Mouse (Mus musculus): ENCODE data around the gene Pou3f1.

Gene Pou3f1

GRCm38 (mm10) chr4:124656518-124656853 is at the start of gene Pou3f1:
Pou3f1 (plus strand) TSS chr4:124656807.
- DNase-seq (ENCODE audit: low read depth): no peak

- DNase-seq (ENCODE audit: low read depth): no peak
These were observed 49.4 kb upstream of the Pou3f1 start for GRCm38 (mm10) chr4:124607166-124607565.

GRCm38 (mm10) chr4:124610066-124610465 is 46.5 kb upstream of the Pou3f1 start:
- DNase-seq (ENCODE audit: low read depth): no peak

- no peak for DNase-seq (ENCODE audit: low read depth)
These were observed 45.9 kb upstream of the Pou3f1 start, which contains the start of gene 3100002H09Rik for GRCm38 (mm10) chr4:124610703-124611102. 3100002H09Rik (minus strand) TSS chr4:124610803.

- no peak for DNase-seq (ENCODE audit: low read depth)
These were observed 44.8 kb upstream of the Pou3f1 start for GRCm38 (mm10) chr4:124611768-124612167.

- DNase-seq (ENCODE audit: low read depth): no peak
These were observed 42.4 kb upstream of the Pou3f1 start for GRCm38 (mm10) chr4:124614189-124614588.

- DNase-seq (ENCODE audit: low read depth): no peak
These were observed 41.1 kb upstream of the Pou3f1 start for GRCm38 (mm10) chr4:124615406-124615960.

GRCm38 (mm10) chr4:124615986-124616385 is 40.6 kb upstream of the Pou3f1 start:
- DNase-seq (ENCODE audit: low read depth): no peak

- no peak for DNase-seq (ENCODE audit: low read depth)
These were observed 40.0 kb upstream of the Pou3f1 start for GRCm38 (mm10) chr4:124616636-124617035.

- DNase-seq (ENCODE audit: low read depth): no peak
These were observed 38.0 kb upstream of the Pou3f1 start for GRCm38 (mm10) chr4:124618599-124618998.

GRCm38 (mm10) chr4:124621406-124621805 is 35.2 kb upstream of the Pou3f1 start:
- no peak for DNase-seq (ENCODE audit: low read depth)

- no peak for DNase-seq (ENCODE audit: low read depth)
These were observed 34.0 kb upstream of the Pou3f1 start for GRCm38 (mm10) chr4:124622566-124622965.

GRCm38 (mm10) chr4:124624111-124624581 is 32.5 kb upstream of the Pou3f1 start:
- DNase-seq (ENCODE audit: low read depth): no peak

GRCm38 (mm10) chr4:124626836-124627235 is 29.8 kb upstream of the Pou3f1 start:
- no peak for DNase-seq (ENCODE audit: low read depth)

GRCm38 (mm10) chr4:124631456-124631855 is 25.2 kb upstream of the Pou3f1 start:
- DNase-seq (ENCODE audit: low read depth): no peak

- DNase-seq (ENCODE audit: low read depth): no peak
These were observed 23.8 kb upstream of the Pou3f1 start for GRCm38 (mm10) chr4:124632856-124633255.

- peak; percentile 13 for DNase-seq (ENCODE audit: low read depth)
These were observed 23.3 kb upstream of the Pou3f1 start for GRCm38 (mm10) chr4:124633281-124633680.

GRCm38 (mm10) chr4:124639715-124640114 is 16.9 kb upstream of the Pou3f1 start:
- no peak for DNase-seq (ENCODE audit: low read depth)

GRCm38 (mm10) chr4:124643859-124644258 is 12.7 kb upstream of the Pou3f1 start:
- DNase-seq (ENCODE audit: low read depth): no peak

- peak; percentile 46 for DNase-seq (ENCODE audit: low read depth)
These were observed 11.6 kb upstream of the Pou3f1 start for GRCm38 (mm10) chr4:124644974-124645433.

GRCm38 (mm10) chr4:124646591-124646990 is 10.0 kb upstream of the Pou3f1 start:
- DNase-seq (ENCODE audit: low read depth): peak; percentile 54

GRCm38 (mm10) chr4:124647909-124648308 is 8.7 kb upstream of the Pou3f1 start:
- DNase-seq (ENCODE audit: low read depth): no peak

GRCm38 (mm10) chr4:124652886-124653285 is 3.7 kb upstream of the Pou3f1 start:
- DNase-seq (ENCODE audit: low read depth): no peak

Data from 416B (cell line).